Comparison of ENCODE assay signal across 24 mouse cellular contexts in the genomic region with DNA sequence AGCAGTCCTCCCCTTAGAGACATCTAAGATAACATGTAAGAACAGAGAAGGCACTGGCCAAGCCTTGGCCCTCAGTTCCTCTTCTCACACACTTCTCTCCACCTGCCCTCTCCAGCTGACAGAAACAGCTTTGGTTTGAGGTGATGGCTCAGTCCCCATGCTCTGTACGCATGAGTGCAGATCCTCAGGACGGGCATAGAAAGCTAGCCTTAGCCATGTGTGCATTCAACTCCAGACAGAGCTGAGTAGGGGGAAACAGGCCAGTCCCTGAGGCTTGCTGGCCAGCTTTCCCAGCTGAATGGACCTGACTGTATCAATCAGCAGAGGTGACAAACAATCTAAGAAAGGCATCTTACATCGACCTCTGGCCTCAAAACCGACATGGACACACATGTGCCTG.
A peak's percentile ranks its signal among the peaks of the same experiment; 100 is the strongest.
DNase-seq lines count a peak whose midpoint lies in the region; ATAC-seq and TF ChIP-seq lines count a peak whose summit lies in the region.
"Had no signal": no experiment of that assay in that cellular context is flagged by ENCODE, and none has a peak within 500 bp of the region (broad histone marks: within the 10 kb centered on the region; RNA-seq: fewer than 3 reads in every experiment).

No protein-coding gene starts in this region.

- no peaks in the 10 kb centered on the region for H3K36me3 ChIP-seq in hindbrain, embryonic 15.5 days
- no peaks in the 10 kb centered on the region for H3K36me3 ChIP-seq in hindbrain, embryonic 11.5 days (ENCODE audit: control insufficient read depth, insufficient read depth, low read length)
- H3K36me3 ChIP-seq in midbrain, embryonic 15.5 days (replicated peaks): no peaks in the 10 kb centered on the region
- H3K36me3 ChIP-seq in midbrain, postnatal 0 days (ENCODE audit: insufficient read depth, low read length): no peaks in the 10 kb centered on the region
- H3K36me3 ChIP-seq: embryonic facial prominence, embryonic 10.5 days; G1E; lung, embryonic 15.5 days had no signal

- ATAC-seq in hindbrain, embryonic 15.5 days (ENCODE audit: low FRiP score, low read depth): peak; percentile 52; the same call in 1 of the 2 replicates
- ATAC-seq in hindbrain, embryonic 11.5 days (ENCODE audit: low FRiP score): no peak
- ATAC-seq in midbrain, embryonic 15.5 days (replicated peaks): 0 out of 2 replicates have a peak, but pooled peaks have one; percentile 34
- no peak for ATAC-seq in midbrain, postnatal 0 days (ENCODE audit: low FRiP score)
- ATAC-seq in common myeloid progenitor, adult 5-6 weeks (replicated peaks; ENCODE audit: low read depth, poor library complexity, severe bottlenecking): 0 out of 2 replicates have a peak, but pooled peaks have one; percentile 3
- ATAC-seq: hindbrain, postnatal 0 days; intestine, embryonic 16.5 days; Patski had no signal

- H3K9ac ChIP-seq in hindbrain, embryonic 15.5 days: no peak overlapping the region
- H3K9ac ChIP-seq in hindbrain, embryonic 11.5 days (ENCODE audit: low read depth, low read length): no peak overlapping the region
- H3K9ac ChIP-seq in midbrain, embryonic 15.5 days: no peak overlapping the region
- H3K9ac ChIP-seq in midbrain, postnatal 0 days (replicated peaks; ENCODE audit: low read length, poor library complexity, severe bottlenecking): no peak overlapping the region
- H3K9ac ChIP-seq: liver, embryonic 14.5 days; lung, embryonic 15.5 days had no signal

- no peak overlapping the region for H3K4me3 ChIP-seq in cerebellum, adult 2 months (replicated peaks; ENCODE audit: insufficient read depth, low read depth, low read length)
- no peak overlapping the region for H3K4me3 ChIP-seq in hindbrain, embryonic 15.5 days
- no peak overlapping the region for H3K4me3 ChIP-seq in hindbrain, embryonic 11.5 days (ENCODE audit: low read depth, low read length)
- no peak overlapping the region for H3K4me3 ChIP-seq in midbrain, embryonic 15.5 days
- no peak overlapping the region for H3K4me3 ChIP-seq in midbrain, postnatal 0 days (ENCODE audit: low read depth, low read length)
- H3K4me3 ChIP-seq: embryonic facial prominence, embryonic 10.5 days; layer of hippocampus, adult 2 months; lung, embryonic 15.5 days; megakaryocyte, embryonic 14.5 days had no signal

- no peak overlapping the region for H3K4me2 ChIP-seq in hindbrain, embryonic 15.5 days
- no peak overlapping the region for H3K4me2 ChIP-seq in hindbrain, embryonic 11.5 days (replicated peaks; ENCODE audit: low read depth, low read length)
- H3K4me2 ChIP-seq in midbrain, embryonic 15.5 days: no peak overlapping the region
- H3K4me2 ChIP-seq in midbrain, postnatal 0 days (ENCODE audit: low read depth, low read length, poor library complexity, severe bottlenecking): no peak overlapping the region
- H3K4me2 ChIP-seq: heart, embryonic 11.5 days; lung, embryonic 15.5 days had no signal

- no peaks in the 10 kb centered on the region for H3K9me3 ChIP-seq in hindbrain, embryonic 15.5 days
- H3K9me3 ChIP-seq in hindbrain, embryonic 11.5 days (ENCODE audit: control insufficient read depth, low read length): no peaks in the 10 kb centered on the region
- H3K9me3 ChIP-seq in midbrain, embryonic 15.5 days: no peaks in the 10 kb centered on the region
- no peaks in the 10 kb centered on the region for H3K9me3 ChIP-seq in midbrain, postnatal 0 days (ENCODE audit: low read length)
- H3K9me3 ChIP-seq: embryonic facial prominence, embryonic 10.5 days; G1E; lung, embryonic 15.5 days; megakaryocyte, embryonic 14.5 days had no signal

- TF ChIP-seq POLR2A in cerebellum, adult 2 months (IDR thresholded peaks at IDR 0.05; ENCODE audit: borderline replicate concordance, insufficient read depth, low read length): no peak

- 0 out of 2 replicates have a peak overlapping the region, but pooled peaks have one; percentile 35 for H3K27ac ChIP-seq in cerebellum, adult 2 months (ENCODE audit: insufficient read depth, low read length)
- no peak overlapping the region for H3K27ac ChIP-seq in hindbrain, embryonic 15.5 days (replicated peaks)
- H3K27ac ChIP-seq in hindbrain, embryonic 11.5 days (ENCODE audit: low read depth, low read length): no peak overlapping the region
- H3K27ac ChIP-seq in midbrain, embryonic 15.5 days: no peak overlapping the region
- H3K27ac ChIP-seq in midbrain, postnatal 0 days (ENCODE audit: low read depth, low read length): no peak overlapping the region
- H3K27ac ChIP-seq: embryonic facial prominence, embryonic 10.5 days; hindbrain, postnatal 0 days; layer of hippocampus, adult 2 months; liver, embryonic 14.5 days; lung, embryonic 15.5 days had no signal

- H3K27me3 ChIP-seq in cerebellum, adult 2 months (ENCODE audit: control insufficient read depth, insufficient read depth, low read length): no peaks in the 10 kb centered on the region
- no peaks in the 10 kb centered on the region for H3K27me3 ChIP-seq in hindbrain, embryonic 15.5 days
- H3K27me3 ChIP-seq in hindbrain, embryonic 11.5 days (ENCODE audit: control insufficient read depth, insufficient read depth, low read length): no peaks in the 10 kb centered on the region
- H3K27me3 ChIP-seq in midbrain, embryonic 15.5 days (replicated peaks): no peaks in the 10 kb centered on the region
- H3K27me3 ChIP-seq in midbrain, postnatal 0 days (ENCODE audit: insufficient read depth, low read length): no peaks in the 10 kb centered on the region
- H3K27me3 ChIP-seq: lung, embryonic 15.5 days; megakaryocyte, embryonic 14.5 days; Patski had no signal

- no peak for DNase-seq in cerebellum, adult 2 months
- DNase-seq in cerebellum, adult 9-10 months: no peak
- DNase-seq in hindbrain, embryonic 11.5 days (ENCODE audit: low spot score): no peak
- DNase-seq in midbrain, postnatal 0 days (ENCODE audit: low spot score): no peak
- no peak for DNase-seq in embryo, embryonic 9.5 days (ENCODE audit: extremely low spot score)
- DNase-seq: adrenal gland, postnatal 36 days; kidney, adult 9 months; kidney, postnatal 25 days; lung, postnatal 36 days; right cerebral cortex, postnatal 14 days; thymus, postnatal 14 days had no signal

- H3K4me1 ChIP-seq in cerebellum, adult 2 months (ENCODE audit: control insufficient read depth, insufficient read depth, low read length): peaks cover 17% of the 10 kb centered on the region
- peaks cover 18% of the 10 kb centered on the region; the same call in 1 of the 2 replicates for H3K4me1 ChIP-seq in hindbrain, embryonic 15.5 days (replicated peaks)
- no peaks in the 10 kb centered on the region for H3K4me1 ChIP-seq in hindbrain, embryonic 11.5 days (replicated peaks; ENCODE audit: control insufficient read depth, insufficient read depth, low read length)
- H3K4me1 ChIP-seq in midbrain, embryonic 15.5 days: peaks cover 15% of the 10 kb centered on the region
- H3K4me1 ChIP-seq in midbrain, postnatal 0 days (ENCODE audit: insufficient read depth, low read length): peaks cover 8% of the 10 kb centered on the region; the same call in 1 of the 2 replicates
- H3K4me1 ChIP-seq: embryonic facial prominence, embryonic 10.5 days; lung, embryonic 15.5 days; megakaryocyte, embryonic 14.5 days had no signal

- WGBS in cerebellum, adult 2 months: 29% methylated on average over 4 of the region's 4 CpGs
- WGBS in hindbrain, embryonic 15.5 days: 73% methylated on average over 4 of the region's 4 CpGs
- WGBS in hindbrain, embryonic 11.5 days: 81% methylated on average over 4 of the region's 4 CpGs
- WGBS in midbrain, embryonic 15.5 days: 77% methylated on average over 4 of the region's 4 CpGs
- WGBS in midbrain, postnatal 0 days: 78% methylated on average over 4 of the region's 4 CpGs

- no peak for TF ChIP-seq CTCF in cerebellum, adult 2 months (IDR thresholded peaks at IDR 0.05; ENCODE audit: borderline replicate concordance, insufficient read depth, low read depth, low read length)
- TF ChIP-seq CTCF in midbrain, postnatal 0 days (IDR thresholded peaks at IDR 0.05): no peak

Comparison
In these comparisons a context has a peak if more than half of its experiments do, and no peak if none do; other contexts are left out.
1. ATAC-seq: peak in hindbrain, embryonic 15.5 days (single experiment), midbrain, embryonic 15.5 days (single experiment) and common myeloid progenitor, adult 5-6 weeks (single experiment); none in hindbrain, embryonic 11.5 days (single experiment) and midbrain, postnatal 0 days (single experiment).